Mouse (Mus musculus) kidney, embryonic 16.5 days (tissue): ENCODE results near the gene Dyrk2. TPM values are rescaled to one million over a fixed set of nuclear protein-coding genes. Genes with fewer than 3 reads are reported as not detected.
A peak's percentile ranks its signal among the peaks of the same experiment; 100 is the strongest.

ENCODE experiments used
- ATAC-seq: fragments of 200-750 bp; cut with Nextera tagmentation; 2 replicates; pipeline ENCODE4 v1.8.0; 2017; ENCODE audit warnings: moderate TSS enrichment; ENCODE audit not compliant: low FRiP score, low TSS enrichment
- H3K27ac ChIP-seq: fragments of 300-500 bp; sonication (generic); 2 replicates; pipeline ENCODE4 v1.5.1; 2014; ENCODE audit warnings: low read length
- H3K27me3 ChIP-seq: fragments of 300-500 bp; sonication (generic); 2 replicates; pipeline ENCODE4 v1.6.1; 2014; ENCODE audit warnings: low read length, control low read depth, mixed read lengths; ENCODE audit not compliant: insufficient read depth
- H3K36me3 ChIP-seq: fragments of 300-500 bp; sonication (generic); 2 replicates; pipeline ENCODE4 v1.6.1; 2014; ENCODE audit warnings: low read length, control low read depth, mixed read lengths; ENCODE audit not compliant: insufficient read depth
- H3K4me1 ChIP-seq: fragments of 300-500 bp; sonication (generic); 2 replicates; pipeline ENCODE4 v1.6.1; 2014; ENCODE audit warnings: low read length, control low read depth, mixed read lengths; ENCODE audit not compliant: insufficient read depth
- H3K4me2 ChIP-seq: fragments of 300-500 bp; sonication (generic); replicated peaks from 2 replicates; pipeline ENCODE4 v1.6.1; 2014; ENCODE audit warnings: low read depth, low read length
- H3K4me3 ChIP-seq: fragments of 300-500 bp; sonication (generic); 2 replicates; pipeline ENCODE4 v1.5.1; 2014; ENCODE audit warnings: mild to moderate bottlenecking, low read length
- H3K9ac ChIP-seq: fragments of 300-500 bp; sonication (generic); replicated peaks from 2 replicates; pipeline ENCODE4 v1.6.1; 2014; ENCODE audit warnings: low read length
- H3K9me3 ChIP-seq: fragments of 300-500 bp; sonication (generic); 2 replicates; pipeline ENCODE4 v1.6.1; 2016; ENCODE audit warnings: low read length, control low read depth
- WGBS: fragments of 180-500 bp; shearing (Covaris S2); extraction: QIAGEN DNeasy Blood & Tissue Kit; methylation state at CpG from one replicate; pipeline ENCODE4 v1.1.7; 2014; 5-methylcytosine and 5-hydroxymethylcytosine counted together
- polyA plus RNA-seq: library from polyadenylated mRNA; unstranded; fragments of >200 nt; fragmentation: Nextera tagmentation; extraction: Ambion mirVana; gene quantifications from 2 replicates; pipeline ENCODE4 v1.2.1, GENCODE M21; 2015

Dyrk2 gene
- 7.6 and 8.4 TPM in 2 replicates for polyA plus RNA-seq

GRCm38 (mm10) chr10:118870201-118870980 is at the start of gene Dyrk2:
Gene Dyrk2, minus strand, starts transcription at chr10:118870209.
- peaks cover 30% of the 10 kb centered on the region for H3K4me1 ChIP-seq
- H3K27me3 ChIP-seq: no peaks in the 10 kb centered on the region
- H3K4me2 ChIP-seq: peak within 1 kb of the TSS; percentile 84
- H3K9ac ChIP-seq: peak within 1 kb of the TSS; percentile 99
- peak within 1 kb of the TSS; percentile 95 for H3K4me3 ChIP-seq
- peak; percentile 5; the same call in 1 of the 2 replicates for ATAC-seq
- WGBS: 7% methylated on average over 16 of the region's 16 CpGs
- no peaks in the 10 kb centered on the region for H3K36me3 ChIP-seq
- peak within 1 kb of the TSS; percentile 96 for H3K27ac ChIP-seq
- H3K9me3 ChIP-seq: 0 out of 2 replicates have a peak, but pooled peaks cover 4% of the 10 kb centered on the region

- no peak overlapping the region for H3K9ac ChIP-seq
- no peak overlapping the region for H3K4me2 ChIP-seq
- H3K36me3 ChIP-seq: no peaks in the 10 kb centered on the region
- H3K27ac ChIP-seq: no peak overlapping the region
- ATAC-seq: no peak
- H3K9me3 ChIP-seq: no peaks in the 10 kb centered on the region
- WGBS: 79% methylated on average over 10 of the region's 10 CpGs
- no peaks in the 10 kb centered on the region for H3K27me3 ChIP-seq
- no peak overlapping the region for H3K4me3 ChIP-seq
- no peaks in the 10 kb centered on the region for H3K4me1 ChIP-seq
Observed at GRCm38 (mm10) chr10:118902625-118903024, 32.6 kb upstream of the Dyrk2 start.

- H3K4me2 ChIP-seq: no peak overlapping the region
- no peaks in the 10 kb centered on the region for H3K4me1 ChIP-seq
- H3K9ac ChIP-seq: no peak overlapping the region
- H3K9me3 ChIP-seq: no peaks in the 10 kb centered on the region
- WGBS: 87% methylated on average over 3 of the region's 3 CpGs
- H3K27me3 ChIP-seq: no peaks in the 10 kb centered on the region
- no peak for ATAC-seq
- H3K27ac ChIP-seq: no peak overlapping the region
- no peak overlapping the region for H3K4me3 ChIP-seq
- H3K36me3 ChIP-seq: no peaks in the 10 kb centered on the region
Observed at GRCm38 (mm10) chr10:118893645-118894044, 23.6 kb upstream of the Dyrk2 start.

- H3K27me3 ChIP-seq: no peaks in the 10 kb centered on the region
- H3K4me3 ChIP-seq: no peak overlapping the region
- no peak for ATAC-seq
- H3K4me2 ChIP-seq: no peak overlapping the region
- no peak overlapping the region for H3K27ac ChIP-seq
- no peaks in the 10 kb centered on the region for H3K9me3 ChIP-seq
- no peaks in the 10 kb centered on the region for H3K4me1 ChIP-seq
- 85% methylated on average over 2 of the region's 2 CpGs for WGBS
- no peaks in the 10 kb centered on the region for H3K36me3 ChIP-seq
- H3K9ac ChIP-seq: no peak overlapping the region
Observed at GRCm38 (mm10) chr10:118884126-118884525, 14.1 kb upstream of the Dyrk2 start.

- no peaks in the 10 kb centered on the region for H3K4me1 ChIP-seq
- no peak for ATAC-seq
- 76% methylated on average over 11 of the region's 11 CpGs for WGBS
Observed at GRCm38 (mm10) chr10:118883317-118883716, 13.3 kb upstream of the Dyrk2 start.

GRCm38 (mm10) chr10:118882258-118882885 is 12.4 kb upstream of the Dyrk2 start:
- Histone ChIP-seq H3K27ac (no peak overlapping the region), H3K9me3 (no peaks in the 10 kb centered on the region), H3K4me2 (no peak overlapping the region), H3K36me3 (no peaks in the 10 kb centered on the region), H3K9ac (no peak overlapping the region), H3K4me3 (no peak overlapping the region), H3K27me3 (no peaks in the 10 kb centered on the region), H3K4me1 (no peaks in the 10 kb centered on the region)
- no peak for ATAC-seq
- WGBS: 80% methylated on average over 12 of the region's 12 CpGs

More at GRCm38 (mm10) chr10:118883317-118883716, 13.3 kb upstream of the Dyrk2 start:
- Histone ChIP-seq H3K4me2 (no peak overlapping the region), H3K36me3 (no peaks in the 10 kb centered on the region), H3K27ac (no peak overlapping the region), H3K9ac (no peak overlapping the region), H3K27me3 (no peaks in the 10 kb centered on the region), H3K4me3 (no peak overlapping the region), H3K9me3 (no peaks in the 10 kb centered on the region)

GRCm38 (mm10) chr10:118880776-118881175 is 10.8 kb upstream of the Dyrk2 start:
- WGBS: 83% methylated on average over 2 of the region's 2 CpGs
- no peak overlapping the region for H3K27ac ChIP-seq

GRCm38 (mm10) chr10:118872196-118872595 is 2.2 kb upstream of the Dyrk2 start:
- no peaks in the 10 kb centered on the region for H3K36me3 ChIP-seq
- no peaks in the 10 kb centered on the region for H3K27me3 ChIP-seq
- 0 out of 2 replicates have a peak, but pooled peaks cover 4% of the 10 kb centered on the region for H3K9me3 ChIP-seq
- no peak overlapping the region for H3K4me3 ChIP-seq
- no peak overlapping the region for H3K4me2 ChIP-seq
- no peak for ATAC-seq
- H3K27ac ChIP-seq: no peak overlapping the region
- no peak overlapping the region for H3K9ac ChIP-seq
- peaks cover 14% of the 10 kb centered on the region for H3K4me1 ChIP-seq
- 94% methylated on average over 2 of the region's 2 CpGs for WGBS

More at GRCm38 (mm10) chr10:118880776-118881175, 10.8 kb upstream of the Dyrk2 start:
- H3K36me3 ChIP-seq: no peaks in the 10 kb centered on the region
- ATAC-seq: no peak
- no peak overlapping the region for H3K4me2 ChIP-seq
- no peak overlapping the region for H3K9ac ChIP-seq
- no peaks in the 10 kb centered on the region for H3K9me3 ChIP-seq
- no peak overlapping the region for H3K4me3 ChIP-seq
- H3K27me3 ChIP-seq: no peaks in the 10 kb centered on the region
- H3K4me1 ChIP-seq: no peaks in the 10 kb centered on the region

- under 1% methylated on average over 16 of the region's 16 CpGs for WGBS
Observed at GRCm38 (mm10) chr10:118869591-118870001, 413 bp downstream of the Dyrk2 start.

More at GRCm38 (mm10) chr10:118869591-118870001, 413 bp downstream of the Dyrk2 start:
- Histone ChIP-seq H3K27me3 (no peaks in the 10 kb centered on the region), H3K9ac (peak overlapping the region; percentile 99), H3K36me3 (no peaks in the 10 kb centered on the region), H3K27ac (peak overlapping the region; percentile 96), H3K4me3 (peak overlapping the region; percentile 95), H3K9me3 (0 out of 2 replicates have a peak, but pooled peaks cover 4% of the 10 kb centered on the region), H3K4me1 (peaks cover 34% of the 10 kb centered on the region), H3K4me2 (peak overlapping the region; percentile 84)
- peak; percentile 85 for ATAC-seq
